In genomic region chr1:160080800-160081436, GRCm38 (mm10) we compare ENCODE assay signal across 9 mouse cellular contexts. TPM values are rescaled to one million over a fixed set of nuclear protein-coding genes. Genes with fewer than 3 reads are reported as not detected.
DNase-seq lines count a peak whose midpoint lies in the region; ATAC-seq and TF ChIP-seq lines count a peak whose summit lies in the region.
"Had no signal": no experiment of that assay in that cellular context is flagged by ENCODE, and none has a peak within 500 bp of the region (broad histone marks: within the 10 kb centered on the region; RNA-seq: fewer than 3 reads in every experiment).

No protein-coding gene starts in this region.

- peak; percentile 77 for DNase-seq in ZHBTc4 (ENCODE audit: low read depth, low spot score)
- peak; percentile 53 for DNase-seq in cerebellum, adult 9-11 months
- peak; percentile 31 to 77 for DNase-seq in frontal cortex, postnatal 10 days (ENCODE audit: low spot score in 2 of 2)
- peak; percentile 75 for DNase-seq in hindlimb bud, embryonic 11.5 days (ENCODE audit: extremely low spot score, low read depth, low spot score)
- peak; percentile 76 to 87 for DNase-seq in left cerebral cortex, adult 2 months (ENCODE audit: extremely low spot score in 1 of 2, low spot score in 2 of 2)
- DNase-seq in right cerebral cortex, postnatal 10 days (ENCODE audit: low spot score in 2 of 2), result peak; percentile 80 to 89
- DNase-seq in urinary bladder, postnatal 4 days (ENCODE audit: low spot score in 2 of 2), result peak; percentile 42 to 86

- H3K27ac ChIP-seq in left cerebral cortex, adult 2 months, result no peak overlapping the region
- H3K27ac ChIP-seq: stomach, embryonic 15.5 days had no signal

- intact Hi-C loops in left cerebral cortex, adult 2 months (cut with DNase I), result loop anchor here (1.0 to 5.0 kb wide), 4 partner anchors 170 to 790 kb away; partner anchors contain the start of gene Tnr

- no peak; the same call in none of the 2 replicates for TF ChIP-seq CTCF in left cerebral cortex, adult 2 months (IDR thresholded peaks at IDR 0.05)

- ATAC-seq in megakaryocyte-erythroid progenitor cell, adult 5-6 weeks (replicated peaks; ENCODE audit: low FRiP score, low TSS enrichment, poor library complexity, severe bottlenecking), result peak; percentile 73

- no peak overlapping the region for H3K4me3 ChIP-seq in left cerebral cortex, adult 2 months
- H3K4me3 ChIP-seq: stomach, embryonic 15.5 days had no signal

RNA-seq across cellular contexts. Expression of gene 4930523C07Rik, which starts 36.7 kb away (rescaled TPM):
- 1 to 10 TPM; 1.1 to 2.8 TPM for total RNA-seq in left cerebral cortex, adult 2 months (2021)
- total RNA-seq in megakaryocyte-erythroid progenitor cell, adult 5-6 weeks (2014; fragmentation: Nextera tagmentation), result 14.5 and 28.5 TPM in 2 replicates
- 21.3 and 27.3 TPM in 2 replicates for total RNA-seq in megakaryocyte-erythroid progenitor cell, adult 5-6 weeks (2017)

Comparison
In these comparisons a context has a peak if more than half of its experiments do, and no peak if none do; other contexts are left out.
1. RNA of gene 4930523C07Rik, which starts 36.7 kb away (total RNA-seq): 14.5 to 28.5 TPM in megakaryocyte-erythroid progenitor cell, adult 5-6 weeks; 1.1 to 2.8 TPM in left cerebral cortex, adult 2 months; every median in the first group is over 4 times any median in the second.
2. Peak in every context shown above with its lines, with median percentiles within 50 percentile points of each other: DNase-seq.